Mouse (Mus musculus): Measurements from ENCODE around the gene Trappc6a. TPM values are rescaled to one million over a fixed set of nuclear protein-coding genes. Genes with fewer than 3 reads are reported as not detected.

Gene Trappc6a
- total and polyA plus RNA-seq, 3 experiments, result 41.1 to 201 (median 72.2) TPM

- Histone ChIP-seq H3K79me2 (replicated peaks; ENCODE audit: control insufficient read depth, extremely low read depth, insufficient read depth, poor library complexity, severe bottlenecking) (no peaks in the 10 kb centered on the region), H3K4me2 (ENCODE audit: insufficient read depth, low read depth, poor library complexity, severe bottlenecking) (0 out of 2 replicates have a peak overlapping the region, but pooled peaks have one; percentile 35), H3K4me3 (replicated peaks in 1 of 3; ENCODE audit: low read depth in 2 of 3, low read length in 2 of 3, poor library complexity in 1 of 3) (no peak overlapping the region), H3K27ac (ENCODE audit: insufficient read depth, low read depth) (no peak overlapping the region), H3K36me3 (replicated peaks in 1 of 2; ENCODE audit: control insufficient read depth in 1 of 2, insufficient read depth in 1 of 2, low read length in 1 of 2) (peaks cover 0 to 4% of the 10 kb centered on the region in 2 experiments), H3K27me3 (replicated peaks) (peaks cover 35% of the 10 kb centered on the region), H3K9ac (ENCODE audit: insufficient read depth, low read depth) (no peak overlapping the region), H3K4me1 (ENCODE audit: control insufficient read depth in 1 of 2, insufficient read depth in 2 of 2) (peaks cover 5 to 26% of the 10 kb centered on the region in 2 experiments), H3K9me3 (replicated peaks; ENCODE audit: low read length) (no peaks in the 10 kb centered on the region)
- dilution Hi-C loops (cut with MboI; ENCODE audit: extremely low pct_ligation_motif_present, extremely low pct_unique_long_range_greater_than_20kb, low sequenced_read_pairs), result no loop called here
- in situ Hi-C loops (cut with MboI; ENCODE audit: low pct_ligation_motif_present, low pct_unique_long_range_greater_than_20kb, low sequenced_read_pairs), result no loop called here
- TF ChIP-seq RAD21 (IDR thresholded peaks at IDR 0.05; ENCODE audit: low read depth, low read length), result peak; percentile 65
- TF ChIP-seq MAFK (IDR thresholded peaks at IDR 0.05; ENCODE audit: insufficient replicate concordance, low read length), result 0 out of 2 replicates have a peak, but pooled peaks have one; percentile 17
- peak; percentile 87 to 98 for TF ChIP-seq CTCF (conservative IDR thresholded peaks at IDR 0.05 in 1 of 2, IDR thresholded peaks at IDR 0.05 in 1 of 2; ENCODE audit: low read depth in 2 of 2, low read length in 2 of 2)
- TF ChIP-seq CHD2 (IDR thresholded peaks at IDR 0.05; ENCODE audit: low read length), result no peak
- no peak for TF ChIP-seq JUND (conservative IDR thresholded peaks at IDR 0.05; ENCODE audit: low read depth, low read length)
- TF ChIP-seq KAT2A (IDR thresholded peaks at IDR 0.05; ENCODE audit: insufficient replicate concordance, low read length), result no peak
- no peak; the same call in 1 of the 2 replicates for TF ChIP-seq NELFE (IDR thresholded peaks at IDR 0.05; ENCODE audit: low read depth, low read length)
- no peak for TF ChIP-seq MAX (IDR thresholded peaks at IDR 0.05; ENCODE audit: low read length)
- TF ChIP-seq SMC3 (IDR thresholded peaks at IDR 0.05; ENCODE audit: low read depth, low read length), result peak; percentile 79
- TF ChIP-seq JUN (IDR thresholded peaks at IDR 0.05; ENCODE audit: insufficient read depth, low read depth, low read length), result no peak
- no peak for TF ChIP-seq POLR2A (IDR thresholded peaks at IDR 0.05; ENCODE audit: low read depth, low read length)
- no peak for TF ChIP-seq ZNF384 (IDR thresholded peaks at IDR 0.05; ENCODE audit: low read depth, low read length)
- no peak for TF ChIP-seq ZKSCAN1 (IDR thresholded peaks at IDR 0.05; ENCODE audit: borderline replicate concordance, low read depth, low read length)
- TF ChIP-seq ETS1 (conservative IDR thresholded peaks at IDR 0.05; ENCODE audit: low read depth, low read length), result no peak
- no peak for TF ChIP-seq MAZ (IDR thresholded peaks at IDR 0.05; ENCODE audit: low read depth, low read length)
- TF ChIP-seq RCOR1 (conservative IDR thresholded peaks at IDR 0.05; ENCODE audit: low read depth, low read length), result no peak
- no peak for TF ChIP-seq MYC (IDR thresholded peaks at IDR 0.05; ENCODE audit: low read depth, low read length)
- no peak for TF ChIP-seq ZMIZ1 (IDR thresholded peaks at IDR 0.05; ENCODE audit: low read depth, low read length)
- no peak for TF ChIP-seq BHLHE40 (IDR thresholded peaks at IDR 0.05; ENCODE audit: low read depth, low read length)
- no peak for TF ChIP-seq PAX5 (IDR thresholded peaks at IDR 0.05; ENCODE audit: low read length)
- no peak for TF ChIP-seq TCF12 (IDR thresholded peaks at IDR 0.05; ENCODE audit: low read depth, low read length)
- TF ChIP-seq E2F4 (IDR thresholded peaks at IDR 0.05; ENCODE audit: insufficient replicate concordance, low read depth, low read length), result no peak
- TF ChIP-seq MEF2A (IDR thresholded peaks at IDR 0.05; ENCODE audit: borderline replicate concordance, low read depth, low read length), result no peak
- TF ChIP-seq CHD1 (IDR thresholded peaks at IDR 0.05; ENCODE audit: low read depth, low read length), result no peak
- TF ChIP-seq MXI1 (IDR thresholded peaks at IDR 0.05; ENCODE audit: low read depth, low read length), result no peak
- no peak for TF ChIP-seq GABPA (IDR thresholded peaks at IDR 0.05; ENCODE audit: insufficient replicate concordance, low read depth, low read length)
- peak; percentile 86 for TF ChIP-seq IRF4 (IDR thresholded peaks at IDR 0.05; ENCODE audit: low read depth, low read length)
- TF ChIP-seq USF2 (conservative IDR thresholded peaks at IDR 0.05; ENCODE audit: low read depth, low read length), result no peak
- peak; percentile 74 for TF ChIP-seq EP300 (IDR thresholded peaks at IDR 0.05; ENCODE audit: low read length)
- TF ChIP-seq HCFC1 (IDR thresholded peaks at IDR 0.05; ENCODE audit: low read depth, low read length), result no peak
- no peak for TF ChIP-seq TBP (conservative IDR thresholded peaks at IDR 0.05; ENCODE audit: low read depth, low read length)
- TF ChIP-seq SIN3A (IDR thresholded peaks at IDR 0.05; ENCODE audit: low read length), result no peak
- TF ChIP-seq UBTF (IDR thresholded peaks at IDR 0.05; ENCODE audit: low read depth, low read length), result no peak
- no peak for TF ChIP-seq NRF1 (IDR thresholded peaks at IDR 0.05; ENCODE audit: low read depth, low read length)
- no peak for TF ChIP-seq POLR2AphosphoS2 (IDR thresholded peaks at IDR 0.05; ENCODE audit: low read depth, low read length)
- no peak for TF ChIP-seq USF1 (IDR thresholded peaks at IDR 0.05; ENCODE audit: low read depth, low read length)
- TF ChIP-seq ELF1 (IDR thresholded peaks at IDR 0.05; ENCODE audit: low read depth, low read length), result no peak
- no peak for TF ChIP-seq ZC3H11A (IDR thresholded peaks at IDR 0.05; ENCODE audit: low read depth, low read length)
- DNase-seq (ENCODE audit: extremely low read depth), result peak; percentile 80
These were observed 46.7 kb upstream of the Trappc6a start for GRCm38 (mm10) chr7:19461488-19461887.
